Mouse (Mus musculus): ENCODE data around the gene Gm20458. TPM values are rescaled to one million over a fixed set of nuclear protein-coding genes. Genes with fewer than 3 reads are reported as not detected.

The Gm20458 gene
- total and polyA plus RNA-seq, 3 experiments = 8.0 to 17.2 (median 9.2) TPM

GRCm38 (mm10) chr2:164487812-164488211, 27.0 kb downstream of the Gm20458 start:
- Histone ChIP-seq H3K36me3 (ENCODE audit: control insufficient read depth, insufficient read depth, low read length) (no peaks in the 10 kb centered on the region), H3K27me3 (ENCODE audit: control insufficient read depth, insufficient read depth, low read length) (no peaks in the 10 kb centered on the region), H3K4me3 (no peak overlapping the region), H3K9ac (ENCODE audit: low read depth, low read length) (peak overlapping the region; percentile 85; the same call in 1 of the 2 replicates), H3K79me2 (replicated peaks; ENCODE audit: control insufficient read depth, insufficient read depth, low read length) (no peaks in the 10 kb centered on the region), H3K27ac (no peak overlapping the region; the same call in 1 of the 2 replicates), H3K4me1 (ENCODE audit: control insufficient read depth, insufficient read depth, low read length) (peaks cover 3% of the 10 kb centered on the region)
- DNase-seq = no peak
- no peak for TF ChIP-seq POLR2A (IDR thresholded peaks at IDR 0.05; ENCODE audit: insufficient read depth, low read depth, low read length)
- TF ChIP-seq CTCF (IDR thresholded peaks at IDR 0.05) = no peak
- TF ChIP-seq EP300 (IDR thresholded peaks at IDR 0.05; ENCODE audit: insufficient read depth, low read depth, low read length) = no peak
- intact Hi-C loops (cut with DNase I) = loop anchor here (2.0 kb wide), 2 partner anchors 15 to 29 kb away; no protein-coding TSS in a partner anchor
- 77% methylated on average over 9 of the region's 9 CpGs for WGBS

GRCm38 (mm10) chr2:164494126-164494525, 33.4 kb downstream of the Gm20458 start:
- Histone ChIP-seq H3K9ac (ENCODE audit: low read depth, low read length) (no peak overlapping the region), H3K79me2 (replicated peaks; ENCODE audit: control insufficient read depth, insufficient read depth, low read length) (no peaks in the 10 kb centered on the region), H3K4me3 (no peak overlapping the region), H3K27me3 (ENCODE audit: control insufficient read depth, insufficient read depth, low read length) (no peaks in the 10 kb centered on the region), H3K36me3 (ENCODE audit: control insufficient read depth, insufficient read depth, low read length) (no peaks in the 10 kb centered on the region), H3K4me1 (ENCODE audit: control insufficient read depth, insufficient read depth, low read length) (peaks cover 2% of the 10 kb centered on the region), H3K27ac (no peak overlapping the region)
- no peak for TF ChIP-seq EP300 (IDR thresholded peaks at IDR 0.05; ENCODE audit: insufficient read depth, low read depth, low read length)
- no peak for TF ChIP-seq CTCF (IDR thresholded peaks at IDR 0.05)
- TF ChIP-seq POLR2A (IDR thresholded peaks at IDR 0.05; ENCODE audit: insufficient read depth, low read depth, low read length) = no peak
- WGBS = 46% methylated on average over 2 of the region's 2 CpGs
- intact Hi-C loops (cut with DNase I) = no loop called here
- DNase-seq = no peak

- 45% methylated on average over 1 of the region's 1 CpGs for WGBS
- intact Hi-C loops (cut with DNase I) = loop anchor here (2.0 kb wide), 2 partner anchors 36 to 76 kb away; partner anchors contain the start of gene Gm20458
- no peaks in the 10 kb centered on the region for H3K36me3 ChIP-seq (ENCODE audit: control insufficient read depth, insufficient read depth, low read length)
- DNase-seq = no peak
- H3K79me2 ChIP-seq (replicated peaks; ENCODE audit: control insufficient read depth, insufficient read depth, low read length) = no peaks in the 10 kb centered on the region
- no peak overlapping the region for H3K27ac ChIP-seq
- H3K9ac ChIP-seq (ENCODE audit: low read depth, low read length) = no peak overlapping the region
- peaks cover 2% of the 10 kb centered on the region for H3K4me1 ChIP-seq (ENCODE audit: control insufficient read depth, insufficient read depth, low read length)
- TF ChIP-seq EP300 (IDR thresholded peaks at IDR 0.05; ENCODE audit: insufficient read depth, low read depth, low read length) = no peak
- no peak for TF ChIP-seq POLR2A (IDR thresholded peaks at IDR 0.05; ENCODE audit: insufficient read depth, low read depth, low read length)
- no peak for TF ChIP-seq CTCF (IDR thresholded peaks at IDR 0.05)
- H3K4me3 ChIP-seq = no peak overlapping the region
- no peaks in the 10 kb centered on the region for H3K27me3 ChIP-seq (ENCODE audit: control insufficient read depth, insufficient read depth, low read length)
Measured at GRCm38 (mm10) chr2:164496331-164496730, 35.6 kb downstream of the Gm20458 start.

- Histone ChIP-seq H3K4me1 (ENCODE audit: control insufficient read depth, insufficient read depth, low read length) (peaks cover 2% of the 10 kb centered on the region), H3K4me3 (peak within 1 kb of the TSS; percentile 69), H3K79me2 (replicated peaks; ENCODE audit: control insufficient read depth, insufficient read depth, low read length) (no peaks in the 10 kb centered on the region), H3K36me3 (ENCODE audit: control insufficient read depth, insufficient read depth, low read length) (no peaks in the 10 kb centered on the region), H3K9ac (ENCODE audit: low read depth, low read length) (peak within 1 kb of the TSS; percentile 67), H3K27me3 (ENCODE audit: control insufficient read depth, insufficient read depth, low read length) (no peaks in the 10 kb centered on the region), H3K27ac (peak within 1 kb of the TSS; percentile 93)
- WGBS = 4% methylated on average over 43 of the region's 43 CpGs
- DNase-seq = peak; percentile 91
- no peak for TF ChIP-seq EP300 (IDR thresholded peaks at IDR 0.05; ENCODE audit: insufficient read depth, low read depth, low read length)
- peak; percentile 90 for TF ChIP-seq POLR2A (IDR thresholded peaks at IDR 0.05; ENCODE audit: insufficient read depth, low read depth, low read length)
- intact Hi-C loops (cut with DNase I) = loop anchor here (1.0 to 2.0 kb wide), 3 partner anchors 11 to 76 kb away; partner anchors contain the start of genes Dbndd2 and Gm20458
Measured at GRCm38 (mm10) chr2:164496847-164497690, 36.3 kb downstream of the Gm20458 start, which contains the start of gene Pigt. Gene Pigt, plus strand, starts transcription at chr2:164497520.

GRCm38 (mm10) chr2:164497691-164498268, 37.0 kb downstream of the Gm20458 start:
- H3K27me3 ChIP-seq (ENCODE audit: control insufficient read depth, insufficient read depth, low read length) = no peaks in the 10 kb centered on the region
- peak overlapping the region; percentile 69 for H3K4me3 ChIP-seq
- peak overlapping the region; percentile 67 for H3K9ac ChIP-seq (ENCODE audit: low read depth, low read length)
- intact Hi-C loops (cut with DNase I) = loop anchor here (1.0 to 2.0 kb wide), 3 partner anchors 11 to 77 kb away; partner anchors contain the start of genes Dbndd2 and Gm20458
- peak overlapping the region; percentile 93 for H3K27ac ChIP-seq
- whole genome bisulfite sequencing = 4% methylated on average over 21 of the region's 21 CpGs
- no peaks in the 10 kb centered on the region for H3K36me3 ChIP-seq (ENCODE audit: control insufficient read depth, insufficient read depth, low read length)
- H3K4me1 ChIP-seq (ENCODE audit: control insufficient read depth, insufficient read depth, low read length) = peaks cover 2% of the 10 kb centered on the region
- DNase-seq = no peak
- no peaks in the 10 kb centered on the region for H3K79me2 ChIP-seq (replicated peaks; ENCODE audit: control insufficient read depth, insufficient read depth, low read length)
- TF ChIP-seq POLR2A (IDR thresholded peaks at IDR 0.05; ENCODE audit: insufficient read depth, low read depth, low read length) = no peak
- no peak for TF ChIP-seq EP300 (IDR thresholded peaks at IDR 0.05; ENCODE audit: insufficient read depth, low read depth, low read length)
- no peak for TF ChIP-seq CTCF (IDR thresholded peaks at IDR 0.05)

Measured in heart, adult 2 months (tissue).